Mouse (Mus musculus) liver, postnatal 0 days (tissue): ENCODE results near the gene Fam160a1.

ENCODE experiments used
- CTCF ChIP-seq: sonication (generic); IDR thresholded peaks from 2 replicates; pipeline ENCODE4 v1.5.1; 2016; ENCODE audit warnings: antibody characterized with exemption, low read depth
- EP300 ChIP-seq: IDR thresholded peaks from 2 replicates; pipeline ENCODE4 v1.6.1; 2016; ENCODE audit warnings: antibody characterized with exemption, low read depth, mild to moderate bottlenecking

DNA sequence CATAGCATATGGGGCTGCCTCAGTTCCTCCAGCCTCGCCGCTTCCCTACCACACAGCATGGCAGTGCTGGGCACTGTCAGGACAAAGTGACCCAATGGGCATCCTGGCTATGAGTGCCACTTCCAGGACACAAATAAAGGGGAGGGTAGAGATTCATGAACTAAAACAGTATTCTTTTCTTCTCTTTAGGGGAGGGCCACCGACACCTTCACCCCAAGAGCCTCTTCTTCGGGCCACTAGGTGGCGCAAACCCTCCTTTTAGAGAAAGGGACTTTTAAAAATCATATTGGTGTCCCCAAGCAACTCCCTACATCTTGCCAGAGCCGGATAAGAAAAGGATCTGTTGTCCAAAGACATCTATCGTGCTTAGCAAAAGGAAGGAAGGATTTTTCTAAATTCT is 109.7 kb downstream of the Fam160a1 start:
- TF ChIP-seq CTCF, result peak; percentile 78
- no peak for TF ChIP-seq EP300
